Mouse (Mus musculus): ENCODE measurements around the gene Actrt2. TPM values are rescaled to one million over a fixed set of nuclear protein-coding genes. Genes with fewer than 3 reads are reported as not detected.

The Actrt2 gene
- polyA plus RNA-seq, 1 experiment from 2014 or later, result not detected

GRCm38 (mm10) chr4:154703426-154704070 lies 35.9 kb upstream of the Actrt2 start:
- Histone ChIP-seq H3K4me2 (no peak overlapping the region), H3K9ac (ENCODE audit: low read depth, low read length) (no peak overlapping the region), H3K4me3 (ENCODE audit: low read depth, low read length) (no peak overlapping the region), H3K4me1 (replicated peaks; ENCODE audit: control insufficient read depth, insufficient read depth, low read length) (no peaks in the 10 kb centered on the region), H3K27ac (ENCODE audit: low read depth, low read length) (no peak overlapping the region), H3K36me3 (ENCODE audit: control insufficient read depth, insufficient read depth, low read length) (no peaks in the 10 kb centered on the region), H3K9me3 (ENCODE audit: control insufficient read depth, low read length) (no peaks in the 10 kb centered on the region), H3K27me3 (replicated peaks; ENCODE audit: control insufficient read depth, insufficient read depth, low read length) (no peaks in the 10 kb centered on the region; the same call in 1 of the 2 replicates)
- no peak for ATAC-seq (replicated peaks; ENCODE audit: low FRiP score)
- DNase-seq (ENCODE audit: low spot score), result peak; percentile 24
- 66% methylated on average over 7 of the region's 7 CpGs for WGBS

GRCm38 (mm10) chr4:154702931-154703330 lies 35.3 kb upstream of the Actrt2 start:
- DNase-seq (ENCODE audit: low spot score), result peak; percentile 29
- Histone ChIP-seq H3K27ac (ENCODE audit: low read depth, low read length) (no peak overlapping the region), H3K9me3 (ENCODE audit: control insufficient read depth, low read length) (no peaks in the 10 kb centered on the region), H3K9ac (ENCODE audit: low read depth, low read length) (no peak overlapping the region), H3K4me1 (replicated peaks; ENCODE audit: control insufficient read depth, insufficient read depth, low read length) (no peaks in the 10 kb centered on the region), H3K4me3 (ENCODE audit: low read depth, low read length) (no peak overlapping the region), H3K27me3 (replicated peaks; ENCODE audit: control insufficient read depth, insufficient read depth, low read length) (no peaks in the 10 kb centered on the region; the same call in 1 of the 2 replicates), H3K36me3 (ENCODE audit: control insufficient read depth, insufficient read depth, low read length) (no peaks in the 10 kb centered on the region), H3K4me2 (no peak overlapping the region)
- WGBS, result 70% methylated on average over 7 of the region's 7 CpGs
- no peak for ATAC-seq (replicated peaks; ENCODE audit: low FRiP score)

- Histone ChIP-seq H3K4me1 (replicated peaks; ENCODE audit: control insufficient read depth, insufficient read depth, low read length) (no peaks in the 10 kb centered on the region), H3K4me2 (no peak overlapping the region), H3K4me3 (ENCODE audit: low read depth, low read length) (no peak overlapping the region), H3K27me3 (replicated peaks; ENCODE audit: control insufficient read depth, insufficient read depth, low read length) (no peaks in the 10 kb centered on the region; the same call in 1 of the 2 replicates), H3K9me3 (ENCODE audit: control insufficient read depth, low read length) (no peaks in the 10 kb centered on the region), H3K9ac (ENCODE audit: low read depth, low read length) (no peak overlapping the region), H3K27ac (ENCODE audit: low read depth, low read length) (no peak overlapping the region), H3K36me3 (ENCODE audit: control insufficient read depth, insufficient read depth, low read length) (no peaks in the 10 kb centered on the region)
- DNase-seq (ENCODE audit: low spot score) (peak; percentile 24), ATAC-seq (replicated peaks; ENCODE audit: low FRiP score) (no peak)
- 57% methylated on average over 6 of the region's 6 CpGs for WGBS
These were observed 34.5 kb upstream of the Actrt2 start for GRCm38 (mm10) chr4:154702186-154702585.

- no peak overlapping the region for H3K27ac ChIP-seq (ENCODE audit: low read depth, low read length)
- no peak overlapping the region for H3K4me3 ChIP-seq (ENCODE audit: low read depth, low read length)
- DNase-seq (ENCODE audit: low spot score), result peak; percentile 19
- H3K4me2 ChIP-seq, result no peak overlapping the region
- H3K9me3 ChIP-seq (ENCODE audit: control insufficient read depth, low read length), result no peaks in the 10 kb centered on the region
- 84% methylated on average over 13 of the region's 13 CpGs for WGBS
- no peak for ATAC-seq (replicated peaks; ENCODE audit: low FRiP score)
- no peaks in the 10 kb centered on the region for H3K36me3 ChIP-seq (ENCODE audit: control insufficient read depth, insufficient read depth, low read length)
- no peaks in the 10 kb centered on the region for H3K4me1 ChIP-seq (replicated peaks; ENCODE audit: control insufficient read depth, insufficient read depth, low read length)
- no peak overlapping the region for H3K9ac ChIP-seq (ENCODE audit: low read depth, low read length)
- H3K27me3 ChIP-seq (replicated peaks; ENCODE audit: control insufficient read depth, insufficient read depth, low read length), result no peaks in the 10 kb centered on the region; the same call in 1 of the 2 replicates
These were observed 33.3 kb upstream of the Actrt2 start for GRCm38 (mm10) chr4:154700921-154701412.

GRCm38 (mm10) chr4:154700436-154700835 lies 32.8 kb upstream of the Actrt2 start:
- no peak overlapping the region for H3K27ac ChIP-seq (ENCODE audit: low read depth, low read length)
- H3K9me3 ChIP-seq (ENCODE audit: control insufficient read depth, low read length), result no peaks in the 10 kb centered on the region
- no peak overlapping the region for H3K4me3 ChIP-seq (ENCODE audit: low read depth, low read length)

GRCm38 (mm10) chr4:154699236-154699635 lies 31.6 kb upstream of the Actrt2 start:
- no peak overlapping the region for H3K27ac ChIP-seq (ENCODE audit: low read depth, low read length)
- H3K36me3 ChIP-seq (ENCODE audit: control insufficient read depth, insufficient read depth, low read length), result no peaks in the 10 kb centered on the region
- no peak overlapping the region for H3K4me2 ChIP-seq
- H3K27me3 ChIP-seq (replicated peaks; ENCODE audit: control insufficient read depth, insufficient read depth, low read length), result no peaks in the 10 kb centered on the region; the same call in 1 of the 2 replicates
- ATAC-seq (replicated peaks; ENCODE audit: low FRiP score), result 0 out of 2 replicates have a peak, but pooled peaks have one; percentile 23
- DNase-seq (ENCODE audit: low spot score), result no peak
- no peak overlapping the region for H3K4me3 ChIP-seq (ENCODE audit: low read depth, low read length)
- H3K9ac ChIP-seq (ENCODE audit: low read depth, low read length), result no peak overlapping the region
- no peaks in the 10 kb centered on the region for H3K9me3 ChIP-seq (ENCODE audit: control insufficient read depth, low read length)
- 64% methylated on average over 8 of the region's 8 CpGs for WGBS
- no peaks in the 10 kb centered on the region for H3K4me1 ChIP-seq (replicated peaks; ENCODE audit: control insufficient read depth, insufficient read depth, low read length)

More at GRCm38 (mm10) chr4:154700436-154700835, 32.8 kb upstream of the Actrt2 start:
- Histone ChIP-seq H3K4me1 (replicated peaks; ENCODE audit: control insufficient read depth, insufficient read depth, low read length) (no peaks in the 10 kb centered on the region), H3K27me3 (replicated peaks; ENCODE audit: control insufficient read depth, insufficient read depth, low read length) (no peaks in the 10 kb centered on the region; the same call in 1 of the 2 replicates), H3K9ac (ENCODE audit: low read depth, low read length) (no peak overlapping the region), H3K36me3 (ENCODE audit: control insufficient read depth, insufficient read depth, low read length) (no peaks in the 10 kb centered on the region), H3K4me2 (no peak overlapping the region)
- ATAC-seq (replicated peaks; ENCODE audit: low FRiP score), result no peak
- DNase-seq (ENCODE audit: low spot score), result peak; percentile 16
- WGBS, result 80% methylated on average over 6 of the region's 6 CpGs

- Histone ChIP-seq H3K27me3 (replicated peaks; ENCODE audit: control insufficient read depth, insufficient read depth, low read length) (no peaks in the 10 kb centered on the region; the same call in 1 of the 2 replicates), H3K36me3 (ENCODE audit: control insufficient read depth, insufficient read depth, low read length) (no peaks in the 10 kb centered on the region), H3K4me3 (ENCODE audit: low read depth, low read length) (no peak overlapping the region), H3K9ac (ENCODE audit: low read depth, low read length) (no peak overlapping the region), H3K4me2 (no peak overlapping the region), H3K9me3 (ENCODE audit: control insufficient read depth, low read length) (no peaks in the 10 kb centered on the region), H3K4me1 (replicated peaks; ENCODE audit: control insufficient read depth, insufficient read depth, low read length) (no peaks in the 10 kb centered on the region), H3K27ac (ENCODE audit: low read depth, low read length) (no peak overlapping the region)
- WGBS, result 100% methylated on average over 1 of the region's 1 CpGs
- DNase-seq (ENCODE audit: low spot score) (no peak), ATAC-seq (replicated peaks; ENCODE audit: low FRiP score) (no peak)
These were observed 31.0 kb upstream of the Actrt2 start for GRCm38 (mm10) chr4:154698631-154699030.

GRCm38 (mm10) chr4:154698021-154698590 lies 30.4 kb upstream of the Actrt2 start:
- ATAC-seq (replicated peaks; ENCODE audit: low FRiP score), result no peak
- no peak overlapping the region for H3K4me2 ChIP-seq
- H3K9me3 ChIP-seq (ENCODE audit: control insufficient read depth, low read length), result no peaks in the 10 kb centered on the region
- H3K9ac ChIP-seq (ENCODE audit: low read depth, low read length), result no peak overlapping the region
- H3K27ac ChIP-seq (ENCODE audit: low read depth, low read length), result no peak overlapping the region
- H3K36me3 ChIP-seq (ENCODE audit: control insufficient read depth, insufficient read depth, low read length), result no peaks in the 10 kb centered on the region
- no peak for DNase-seq (ENCODE audit: low spot score)
- no peak overlapping the region for H3K4me3 ChIP-seq (ENCODE audit: low read depth, low read length)
- 77% methylated on average over 16 of the region's 16 CpGs for whole genome bisulfite sequencing
- H3K27me3 ChIP-seq (replicated peaks; ENCODE audit: control insufficient read depth, insufficient read depth, low read length), result no peaks in the 10 kb centered on the region; the same call in 1 of the 2 replicates
- no peaks in the 10 kb centered on the region for H3K4me1 ChIP-seq (replicated peaks; ENCODE audit: control insufficient read depth, insufficient read depth, low read length)
